In the genomic region with DNA sequence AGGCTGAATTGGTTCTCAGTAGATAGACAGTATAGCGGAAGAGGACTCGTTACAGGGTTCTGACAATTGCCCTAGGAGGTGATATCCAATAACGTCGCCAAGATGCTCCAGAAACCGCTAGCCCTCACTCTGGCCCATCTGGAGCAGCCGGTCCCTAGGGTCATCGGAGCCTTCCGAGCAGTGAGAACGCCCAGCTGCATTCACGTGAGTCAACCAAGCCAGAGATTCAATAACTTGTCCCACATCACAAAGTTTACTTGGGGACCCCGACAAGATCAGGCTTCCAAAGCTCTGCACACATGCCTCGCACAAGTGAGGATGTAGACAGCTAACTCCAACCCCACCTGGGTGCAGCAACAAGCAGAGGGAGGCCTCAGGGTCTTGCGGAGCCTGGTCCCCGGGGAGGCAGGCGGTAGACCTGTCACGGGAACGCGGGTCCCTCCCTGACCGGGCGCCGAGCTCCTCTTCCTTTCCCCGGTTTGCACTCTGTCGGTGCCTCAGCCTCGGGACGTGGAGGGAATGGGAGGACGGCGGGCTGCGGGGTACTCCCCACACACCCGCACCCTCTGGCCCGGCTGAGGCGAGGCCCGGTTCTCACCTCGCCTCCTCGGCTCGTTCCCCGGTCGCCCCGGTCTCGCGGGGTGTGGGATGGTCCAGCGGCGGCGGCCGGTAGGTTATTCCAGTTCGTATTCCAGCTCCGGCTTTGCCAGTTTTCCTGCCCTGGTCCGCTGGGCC, we compare ENCODE assay signal across 8 mouse cellular contexts. TPM values are rescaled to one million over a fixed set of nuclear protein-coding genes. Genes with fewer than 3 reads are reported as not detected.
DNase-seq lines count a peak whose midpoint lies in the region; ATAC-seq and TF ChIP-seq lines count a peak whose summit lies in the region.

No protein-coding gene starts in this region.

- H3K27me3 ChIP-seq in liver, adult 2 months (ENCODE audit: control insufficient read depth, insufficient read depth, low read length) = no peaks in the 10 kb centered on the region
- H3K27me3 ChIP-seq in hindbrain, embryonic 10.5 days (ENCODE audit: insufficient read depth, poor library complexity, severe bottlenecking) = no peaks in the 10 kb centered on the region

- no peaks in the 10 kb centered on the region for H3K9me3 ChIP-seq in hindbrain, embryonic 10.5 days

- TF ChIP-seq POLR2A in liver, adult 2 months (IDR thresholded peaks at IDR 0.05; ENCODE audit: extremely low read depth, insufficient read depth, low read length) = 0 out of 2 replicates have a peak, but pooled peaks have one; percentile 16

- peak; percentile 39 for DNase-seq in liver, adult 2 months (ENCODE audit: extremely low read depth, low read depth, low spot score)
- no peak for DNase-seq in liver
- no peak for DNase-seq in hindbrain, embryonic 10.5 days (ENCODE audit: low spot score)
- DNase-seq in thymus, postnatal 0 days (ENCODE audit: low spot score) = no peak
- no peak for DNase-seq in cerebellum, adult 9-11 months
- DNase-seq in ovary, adult 18-20 months (ENCODE audit: low spot score) = no peak

- H3K36me3 ChIP-seq in liver, adult 2 months (ENCODE audit: control insufficient read depth, insufficient read depth, low read length) = 0 out of 2 replicates have a peak, but pooled peaks cover 1% of the 10 kb centered on the region
- H3K36me3 ChIP-seq in hindbrain, embryonic 10.5 days = peaks cover 23% of the 10 kb centered on the region

- peak overlapping the region; percentile 81 for H3K9ac ChIP-seq in liver, adult 2 months (ENCODE audit: low read depth, low read length)

- ATAC-seq in megakaryocyte progenitor cell, adult 5-6 weeks (replicated peaks; ENCODE audit: poor library complexity) = peak; percentile 2; the same call in 1 of the 2 replicates

- H3K27ac ChIP-seq in liver, adult 2 months (replicated peaks; ENCODE audit: insufficient read depth, low read depth, low read length) = peak overlapping the region; percentile 62
- peak overlapping the region; percentile 83 for H3K27ac ChIP-seq in brown adipose tissue, adult 24 weeks (replicated peaks; ENCODE audit: low read depth, low read length)
- H3K27ac ChIP-seq in hindbrain, embryonic 10.5 days = peak overlapping the region; percentile 93

- peak overlapping the region; percentile 95 for H3K4me3 ChIP-seq in liver, adult 2 months (ENCODE audit: insufficient read depth, low read depth, low read length)
- H3K4me3 ChIP-seq in brown adipose tissue, adult 24 weeks (ENCODE audit: insufficient read depth, low read depth, low read length) = peak overlapping the region; percentile 93
- peak overlapping the region; percentile 85 for H3K4me3 ChIP-seq in hindbrain, embryonic 10.5 days

- H3K4me1 ChIP-seq in liver, adult 2 months (ENCODE audit: control insufficient read depth, insufficient read depth, low read length) = peaks cover 8% of the 10 kb centered on the region
- H3K4me1 ChIP-seq in brown adipose tissue, adult 24 weeks (ENCODE audit: control insufficient read depth, insufficient read depth, insufficient read length, low read length) = 0 out of 2 replicates have a peak, but pooled peaks cover 8% of the 10 kb centered on the region
- H3K4me1 ChIP-seq in hindbrain, embryonic 10.5 days (replicated peaks) = peaks cover 17% of the 10 kb centered on the region

- H3K79me2 ChIP-seq in liver, adult 2 months (ENCODE audit: control insufficient read depth, insufficient read depth, low read length) = peaks cover 3% of the 10 kb centered on the region; the same call in 1 of the 2 replicates

- no peak for TF ChIP-seq CTCF in liver, adult 2 months (IDR thresholded peaks at IDR 0.05; ENCODE audit: low read depth, low read length)

- WGBS in liver, adult 2 months = 1% methylated on average over 47 of the region's 47 CpGs
- under 1% methylated on average over 47 of the region's 47 CpGs for WGBS in hindbrain, embryonic 10.5 days

RNA-seq across cellular contexts. Expression of a gene that starts 0.4 kb away (rescaled TPM):
- total RNA-seq in liver, adult 2 months (2014; rRNA removed) = 17.3 and 26.4 TPM in 2 replicates
- 7.0 and 8.3 TPM in 2 replicates for polyA plus RNA-seq in liver, adult 2 months (2012; rRNA removed)
- polyA plus RNA-seq in brown adipose tissue, adult 24 weeks (2012; ENCODE audit: insufficient read depth, insufficient read length, missing spikeins) = 47.8 and 56.6 TPM in 2 replicates
- 44.0 and 45.7 TPM in 2 replicates for polyA plus RNA-seq in hindbrain, embryonic 10.5 days (2016; fragmentation: Nextera tagmentation; extraction: Ambion mirVana)
- 36.5 and 40.6 TPM in 2 replicates for total RNA-seq in megakaryocyte progenitor cell, adult 5-6 weeks (2015)
- 28.4 and 32.2 TPM in 2 replicates for total RNA-seq in megakaryocyte progenitor cell, adult 5-6 weeks (2017)
- polyA plus RNA-seq in thymus, postnatal 0 days (2015; fragmentation: Nextera tagmentation; extraction: Ambion mirVana) = 98.1 and 104 TPM in 2 replicates

RNA-seq across cellular contexts. Expression of a gene that starts 0.5 kb away (rescaled TPM):
- 28.7 and 34.1 TPM in 2 replicates for total RNA-seq in liver, adult 2 months (2014; rRNA removed)
- polyA plus RNA-seq in liver, adult 2 months (2012; rRNA removed) = 14.7 and 16.1 TPM in 2 replicates
- 28.3 and 50.8 TPM in 2 replicates for polyA plus RNA-seq in brown adipose tissue, adult 24 weeks (2012; ENCODE audit: insufficient read depth, insufficient read length, missing spikeins)
- polyA plus RNA-seq in hindbrain, embryonic 10.5 days (2016; fragmentation: Nextera tagmentation; extraction: Ambion mirVana) = 122 and 139 TPM in 2 replicates
- 138 and 156 TPM in 2 replicates for total RNA-seq in megakaryocyte progenitor cell, adult 5-6 weeks (2015)
- total RNA-seq in megakaryocyte progenitor cell, adult 5-6 weeks (2017) = 94.2 and 109 TPM in 2 replicates
- 88.9 and 92.4 TPM in 2 replicates for polyA plus RNA-seq in thymus, postnatal 0 days (2015; fragmentation: Nextera tagmentation; extraction: Ambion mirVana)

RNA-seq across cellular contexts. Expression of a gene that starts 30.5 kb away (rescaled TPM):
- 258 and 346 TPM in 2 replicates for total RNA-seq in liver, adult 2 months (2014; rRNA removed)
- 330 and 339 TPM in 2 replicates for polyA plus RNA-seq in liver, adult 2 months (2012; rRNA removed)
- 84.5 and 100 TPM in 2 replicates for polyA plus RNA-seq in brown adipose tissue, adult 24 weeks (2012; ENCODE audit: insufficient read depth, insufficient read length, missing spikeins)
- 45.4 and 48.6 TPM in 2 replicates for polyA plus RNA-seq in hindbrain, embryonic 10.5 days (2016; fragmentation: Nextera tagmentation; extraction: Ambion mirVana)
- total RNA-seq in megakaryocyte progenitor cell, adult 5-6 weeks (2015) = 37.2 and 40.1 TPM in 2 replicates
- 29.4 and 36.3 TPM in 2 replicates for total RNA-seq in megakaryocyte progenitor cell, adult 5-6 weeks (2017)
- polyA plus RNA-seq in thymus, postnatal 0 days (2015; fragmentation: Nextera tagmentation; extraction: Ambion mirVana) = 73.0 and 74.7 TPM in 2 replicates
